Mouse (Mus musculus) left cerebral cortex, adult 2 months (tissue): Measurements from ENCODE around the gene Bsdc1. TPM values are rescaled to one million over a fixed set of nuclear protein-coding genes. Genes with fewer than 3 reads are reported as not detected.

Source experiments
- DNase-seq, 2 experiments: peaks; one replicate each; pipeline ENCODE4 v3.0.0; 2021 to 2022; ENCODE audit warnings: low spot score in 2 of 2, mixed read lengths in 1 of 2; ENCODE audit errors: extremely low spot score in 1 of 2
- H3K27ac ChIP-seq: fragments of 200-600 bp; 2 replicates; pipeline ENCODE4 v1.8.1; 2022
- H3K4me3 ChIP-seq: fragments of 200-600 bp; 2 replicates; pipeline ENCODE4 v1.8.1; 2022
- CTCF ChIP-seq: fragments of 200-600 bp; IDR thresholded peaks from 2 replicates; pipeline ENCODE4 v1.8.1; 2022; ENCODE audit warnings: antibody characterized with exemption, mild to moderate bottlenecking, moderate library complexity
- intact Hi-C: fragments of 180-260 bp; cut with DNase I; formaldehyde crosslinking; loops from one replicate; pipeline ENCODE4 v1.15.1; 2025
- total RNA-seq, 2 experiments: library from RNA; stranded (reverse); gene quantifications; 2 replicates each; pipeline ENCODE4 v1.2.3; 2021

The Bsdc1 gene
- total RNA-seq, 2 experiments from 2014 or later, result 56.6 to 57.8 TPM

DNA sequence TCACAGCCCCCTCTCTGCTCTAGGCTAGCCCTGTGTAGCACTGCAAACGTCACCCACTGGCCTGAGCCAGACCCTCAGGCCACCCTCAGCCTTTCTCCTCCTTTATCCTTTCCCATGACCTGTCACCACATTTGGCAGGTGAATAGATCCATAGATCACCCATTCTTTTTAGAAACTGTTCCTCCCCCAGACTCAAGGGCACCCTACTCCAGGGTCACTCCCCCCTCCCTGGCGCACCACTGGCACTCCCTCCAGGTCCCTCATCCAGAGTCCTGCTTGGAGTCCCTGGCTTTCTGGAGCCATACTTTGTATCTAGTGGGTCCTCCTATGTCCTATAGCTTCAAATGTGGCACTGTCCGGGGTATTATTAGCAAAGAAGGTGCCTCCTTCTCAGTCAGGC lies 44.1 kb downstream of the Bsdc1 start:
- intact Hi-C loops, result no loop called here
- no peak for DNase-seq
- Histone ChIP-seq H3K4me3 (no peak overlapping the region), H3K27ac (no peak overlapping the region)
- TF ChIP-seq CTCF, result no peak

DNA sequence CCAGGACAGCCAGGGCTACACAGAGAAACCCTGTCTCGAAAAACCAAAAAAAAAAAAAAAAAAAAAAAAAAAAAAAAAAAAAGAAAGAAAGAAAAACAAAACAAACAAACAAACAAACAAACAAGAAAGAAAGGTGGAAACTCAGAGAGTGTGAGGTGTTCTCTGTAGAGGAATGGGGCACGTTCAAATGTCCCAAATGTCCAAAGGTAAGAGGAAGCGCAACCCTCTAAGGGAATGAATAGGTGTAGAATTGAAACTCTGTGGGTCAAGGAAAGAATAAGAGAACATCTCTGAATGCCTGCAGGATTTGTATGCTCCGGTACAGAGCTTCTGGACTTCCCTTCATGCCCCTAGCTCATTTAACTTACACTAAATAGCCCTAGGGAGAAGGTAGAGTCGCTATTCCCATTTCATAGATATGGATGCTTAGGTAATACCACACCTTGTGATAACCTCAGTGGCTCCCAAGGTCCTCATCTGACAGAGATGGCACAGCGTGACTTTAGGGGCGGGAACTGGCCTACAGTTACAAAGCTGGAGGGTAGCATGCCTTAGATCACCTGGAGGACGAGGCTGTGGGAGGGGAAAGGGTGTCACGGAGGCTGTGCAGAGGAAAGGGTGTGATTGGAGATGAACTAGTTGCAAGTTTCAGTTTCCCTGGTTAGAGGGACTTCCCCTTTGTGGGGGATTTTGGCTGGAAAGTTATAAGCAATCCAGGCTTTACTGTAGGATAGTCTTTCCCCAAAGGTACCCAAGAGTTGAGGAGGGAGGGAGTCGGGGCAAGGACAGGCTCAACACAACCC lies 46.3 kb downstream of the Bsdc1 start:
- Histone ChIP-seq H3K27ac (no peak overlapping the region), H3K4me3 (no peak overlapping the region)
- DNase-seq, result no peak
- intact Hi-C loops, result no loop called here
- no peak for TF ChIP-seq CTCF

DNA sequence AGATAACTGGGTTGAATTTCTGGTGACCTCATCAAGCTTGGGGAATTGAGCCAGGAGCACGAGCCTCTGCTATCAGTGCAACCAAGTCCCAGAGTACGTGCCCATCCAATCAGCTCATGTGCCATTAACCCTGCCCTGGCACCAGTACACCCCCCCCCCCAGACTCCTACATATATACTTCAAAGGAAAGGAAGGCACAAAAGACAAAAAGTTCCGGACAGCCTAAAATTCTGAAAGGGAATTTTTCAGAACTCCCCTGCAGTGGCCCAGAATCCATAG lies 46.8 kb downstream of the Bsdc1 start:
- DNase-seq, result no peak
- H3K27ac ChIP-seq, result no peak overlapping the region
- no peak overlapping the region for H3K4me3 ChIP-seq
- TF ChIP-seq CTCF, result no peak
- intact Hi-C loops, result no loop called here

DNA sequence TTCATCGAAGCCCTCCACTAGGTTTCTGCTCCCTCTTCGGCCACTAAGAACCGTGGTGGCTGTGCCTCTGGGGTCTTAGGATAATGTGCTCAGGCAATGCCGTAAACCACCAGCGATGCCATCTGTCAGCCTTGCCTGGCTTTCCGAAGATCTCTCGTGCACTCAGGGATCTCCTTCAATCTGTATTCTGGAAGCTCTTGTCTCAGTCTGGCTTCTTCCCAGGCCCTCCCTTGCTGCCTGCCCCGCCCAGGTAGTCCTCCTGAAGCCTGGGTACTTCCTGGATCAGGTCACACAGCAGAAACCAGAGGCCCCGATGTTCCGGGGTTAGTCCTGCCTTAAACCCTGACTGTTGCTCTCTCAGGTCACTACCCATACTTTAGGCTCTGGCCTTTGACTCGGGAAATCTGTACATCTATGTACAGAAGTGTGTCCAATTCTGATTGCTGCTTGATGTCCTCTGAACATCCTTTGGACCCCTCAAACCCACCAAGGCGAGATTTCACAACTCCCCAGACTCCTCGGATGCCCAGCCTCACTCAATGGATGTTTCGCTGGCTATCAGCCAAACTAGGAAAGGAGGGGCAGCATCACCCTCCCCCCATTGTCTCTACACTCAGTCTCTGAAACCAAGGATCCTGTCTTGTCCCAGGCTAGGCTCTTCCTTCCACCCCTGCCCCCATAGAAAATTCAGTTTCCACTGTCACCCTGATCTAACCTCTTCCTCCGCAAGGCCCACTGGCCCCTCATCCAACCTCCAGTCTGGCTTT lies 47.6 kb downstream of the Bsdc1 start:
- intact Hi-C loops, result no loop called here
- Histone ChIP-seq H3K27ac (no peak overlapping the region), H3K4me3 (no peak overlapping the region)
- no peak for DNase-seq
- no peak for TF ChIP-seq CTCF

DNA sequence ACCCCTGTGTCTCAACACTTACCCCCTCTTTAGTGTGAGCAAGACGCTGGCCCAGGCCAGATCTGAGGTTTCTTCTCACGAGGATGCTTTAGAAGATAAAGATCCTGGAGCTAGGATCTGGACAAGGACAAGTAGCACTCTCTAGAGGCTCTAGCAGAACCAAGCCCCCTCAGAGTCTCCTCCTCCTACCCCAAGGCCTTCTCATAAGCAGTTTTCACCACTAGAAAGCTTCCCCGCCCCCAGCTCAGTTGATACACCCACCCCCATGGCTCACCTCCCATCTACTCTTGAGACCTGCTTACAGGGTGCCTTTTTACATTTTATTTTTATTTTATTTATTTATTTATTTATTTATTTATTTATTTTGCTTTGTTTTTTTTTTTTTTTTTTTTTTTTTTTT lies 48.3 kb downstream of the Bsdc1 start:
- DNase-seq, result no peak
- no peak for TF ChIP-seq CTCF
- intact Hi-C loops, result no loop called here
- H3K27ac ChIP-seq, result no peak overlapping the region
- H3K4me3 ChIP-seq, result no peak overlapping the region

DNA sequence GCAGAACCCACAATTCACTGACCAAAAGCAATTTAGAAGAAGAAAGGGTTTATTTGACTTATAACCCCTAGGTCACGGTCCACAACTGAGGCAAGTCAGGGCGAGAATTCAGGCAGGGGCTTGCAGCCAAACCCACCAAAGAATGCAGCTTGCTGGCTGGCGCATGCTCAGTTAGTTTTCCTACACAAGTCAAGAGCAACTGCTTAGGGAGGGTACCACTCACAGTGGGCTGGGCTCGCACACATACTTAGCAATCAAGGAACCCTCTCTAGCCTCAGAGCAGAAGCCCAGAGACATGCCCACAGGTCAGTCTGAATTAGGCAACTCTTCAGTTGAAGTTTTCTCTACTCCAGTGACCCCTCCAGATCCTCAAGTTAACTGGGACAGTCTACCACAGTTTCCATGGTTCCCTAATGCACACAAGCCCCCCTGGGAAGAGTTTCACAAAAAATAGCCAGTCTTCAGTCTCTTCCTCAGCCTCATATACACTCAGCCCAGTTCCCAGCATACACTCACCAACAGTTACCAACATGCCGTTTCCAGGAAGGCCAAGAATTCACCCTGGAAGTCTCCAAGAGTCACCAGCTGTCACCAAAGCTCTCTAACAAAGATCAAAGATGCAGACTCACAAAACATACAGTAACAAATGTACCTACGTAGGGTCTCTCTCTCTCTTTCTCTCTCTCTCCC lies 49.5 kb downstream of the Bsdc1 start:
- no peak overlapping the region for H3K4me3 ChIP-seq
- no peak for DNase-seq
- intact Hi-C loops, result no loop called here
- peak overlapping the region; percentile 11; the same call in 1 of the 2 replicates for H3K27ac ChIP-seq
- TF ChIP-seq CTCF, result no peak

DNA sequence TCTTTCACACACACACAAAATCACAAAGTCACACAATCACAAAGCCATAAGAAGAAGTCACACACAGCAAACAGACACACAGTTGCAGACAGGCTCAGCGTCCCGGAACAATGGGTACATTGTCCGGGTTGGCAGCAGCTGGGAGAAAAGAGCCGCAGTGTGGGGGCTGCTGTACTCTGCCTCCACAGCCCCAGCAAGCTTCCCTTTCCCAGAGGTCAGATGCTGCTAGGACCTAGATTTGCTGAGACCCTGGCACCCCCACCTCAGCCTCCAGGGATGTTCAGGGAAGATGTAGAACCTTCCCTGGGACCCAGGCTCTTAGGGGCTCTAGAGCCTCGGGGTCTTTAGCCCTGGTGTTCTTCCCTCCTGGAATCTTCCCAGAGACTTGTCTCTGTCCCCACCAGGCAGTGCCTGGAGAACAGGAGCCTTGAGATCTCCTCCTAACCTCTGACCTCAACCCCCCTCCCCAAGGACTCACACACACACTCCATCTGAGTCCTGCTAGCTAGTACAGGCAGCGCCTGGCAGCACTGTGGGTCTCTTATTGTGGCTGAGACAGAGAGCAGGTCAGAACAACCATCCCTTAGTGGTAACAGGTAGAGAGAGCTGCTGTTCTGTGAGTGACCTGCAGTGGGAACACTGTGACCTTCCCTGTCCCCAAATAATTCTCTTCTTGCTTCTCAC lies 50.2 kb downstream of the Bsdc1 start:
- Histone ChIP-seq H3K4me3 (no peak overlapping the region), H3K27ac (peak overlapping the region; percentile 32)
- TF ChIP-seq CTCF, result no peak
- intact Hi-C loops, result no loop called here
- no peak for DNase-seq

DNA sequence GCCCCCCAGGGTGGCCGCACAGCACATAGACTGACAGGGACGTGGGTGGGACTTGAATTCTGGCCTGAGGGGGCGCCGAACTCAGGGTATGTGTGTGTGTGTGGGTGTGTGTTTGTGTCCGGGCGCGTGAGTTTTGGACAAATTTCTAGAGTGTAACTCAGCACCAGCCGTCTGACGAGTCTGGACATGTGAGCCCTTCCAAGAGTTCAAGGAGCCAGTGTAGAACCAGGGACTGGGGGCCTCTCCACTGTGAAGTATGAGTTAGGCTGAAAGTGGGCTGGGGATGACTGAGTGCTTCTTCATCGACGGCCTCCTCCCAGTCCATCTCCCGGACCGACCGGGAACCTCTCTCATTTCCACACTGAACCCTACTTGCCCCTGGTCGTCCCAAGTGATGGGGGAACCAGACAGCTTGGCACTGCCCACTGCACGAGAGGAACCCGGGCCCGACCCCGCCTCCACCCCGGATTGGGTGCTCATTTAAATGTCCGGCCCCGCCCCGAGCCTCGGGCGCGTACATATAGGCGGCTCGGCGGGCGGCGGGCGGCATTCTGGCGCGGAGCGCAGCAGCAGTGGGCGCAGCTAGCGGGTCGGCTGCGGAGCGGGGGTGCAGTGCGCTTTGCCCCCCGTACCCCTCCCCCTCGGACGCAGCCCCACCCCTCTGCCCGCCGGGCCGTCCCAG lies 51.8 kb downstream of the Bsdc1 start, which contains the start of gene Marcksl1:
Gene Marcksl1, plus strand, starts transcription at position 496 of the 682 bp plus-strand sequence.
- H3K27ac ChIP-seq, result peak within 1 kb of the TSS; percentile 72
- intact Hi-C loops, result no loop called here
- TF ChIP-seq CTCF, result no peak
- peak within 1 kb of the TSS; percentile 53 for H3K4me3 ChIP-seq
- DNase-seq, result peak; percentile 63 to 79

DNA sequence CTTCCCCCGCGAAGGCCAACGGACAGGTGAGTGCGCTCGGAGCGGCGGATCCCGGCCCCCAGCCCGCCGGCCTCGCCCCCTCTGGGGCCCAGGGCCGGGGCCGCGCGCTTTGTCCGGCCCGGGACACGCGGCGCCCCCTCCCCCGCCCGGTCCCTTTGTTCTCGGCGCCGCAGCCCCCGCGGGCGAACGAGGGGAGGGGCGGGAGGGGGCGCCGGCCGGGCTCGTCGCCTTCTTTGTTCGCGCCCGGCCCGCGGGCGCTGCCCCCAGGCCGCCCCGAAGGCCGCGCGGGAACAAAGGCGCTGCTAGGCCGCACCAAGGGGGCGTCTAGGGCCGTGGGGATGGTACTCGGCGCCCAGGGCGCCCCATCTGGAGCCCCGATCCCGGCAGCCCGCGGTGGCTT lies 52.5 kb downstream of the Bsdc1 start:
- intact Hi-C loops, result no loop called here
- H3K27ac ChIP-seq, result peak overlapping the region; percentile 72

DNA sequence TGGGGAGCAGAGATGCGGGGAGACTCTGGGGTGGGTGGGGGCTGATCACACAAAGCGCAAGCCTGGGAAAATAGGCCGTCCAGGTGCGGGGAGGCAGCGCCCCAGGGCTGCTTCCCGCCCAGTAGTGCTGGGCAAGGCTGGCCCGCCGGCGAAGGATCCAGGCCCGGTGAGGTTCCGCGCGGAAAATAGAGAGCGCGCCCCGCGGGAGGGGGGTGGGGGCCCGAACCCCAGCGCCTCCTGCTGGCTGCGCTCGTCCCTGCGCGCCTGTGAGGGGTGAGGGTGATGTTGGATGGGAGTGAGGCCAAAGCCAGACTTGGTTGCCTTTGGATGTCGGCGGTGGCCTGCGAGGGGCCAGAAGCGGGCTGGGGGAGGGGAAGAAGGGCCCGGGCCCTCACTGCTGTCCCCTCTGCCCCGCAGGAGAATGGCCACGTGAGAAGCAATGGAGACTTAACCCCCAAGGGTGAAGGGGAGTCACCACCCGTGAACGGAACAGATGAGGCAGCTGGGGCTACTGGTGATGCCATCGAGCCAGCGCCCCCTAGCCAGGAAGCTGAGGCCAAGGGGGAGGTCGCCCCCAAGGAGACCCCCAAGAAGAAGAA lies 53.0 kb downstream of the Bsdc1 start:
- peak overlapping the region; percentile 72 for H3K27ac ChIP-seq

More for the DNA sequence above, 52.5 kb downstream of the Bsdc1 start:
- H3K4me3 ChIP-seq, result peak overlapping the region; percentile 53
- no peak for DNase-seq
- TF ChIP-seq CTCF, result no peak

DNA sequence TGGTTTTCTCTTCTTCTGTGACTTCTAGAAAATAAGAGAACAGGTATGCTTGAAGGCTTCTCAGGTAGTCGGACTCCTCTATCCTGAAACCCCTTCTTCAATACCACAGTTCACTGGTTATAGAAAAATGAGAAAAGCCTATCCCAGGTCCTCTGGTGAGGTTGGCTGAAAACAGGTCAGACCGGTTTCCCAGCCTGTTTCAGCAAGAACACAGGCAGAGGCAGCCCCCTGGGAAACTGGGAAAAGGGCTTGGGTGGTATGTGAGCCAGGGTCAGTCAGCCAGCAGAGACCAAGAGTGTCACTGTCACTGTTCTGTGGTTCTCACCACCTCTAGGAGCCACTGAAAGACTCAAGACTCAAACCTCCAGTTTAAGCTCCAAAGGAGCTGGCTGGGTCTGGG lies 55.5 kb downstream of the Bsdc1 start:
- TF ChIP-seq CTCF, result no peak
- intact Hi-C loops, result no loop called here
- H3K27ac ChIP-seq, result no peak overlapping the region
- H3K4me3 ChIP-seq, result no peak overlapping the region
- DNase-seq, result no peak

More for the DNA sequence above, 53.0 kb downstream of the Bsdc1 start:
- DNase-seq, result peak; percentile 36 to 57
- peak; percentile 80 for TF ChIP-seq CTCF
- H3K4me3 ChIP-seq, result peak overlapping the region; percentile 53
- intact Hi-C loops, result no loop called here
